Mouse (Mus musculus) intestine, postnatal 0 days (tissue): ENCODE results near the gene Cpt2. TPM values are rescaled to one million over a fixed set of nuclear protein-coding genes. Genes with fewer than 3 reads are reported as not detected.

Experiments
- ATAC-seq: fragments of 200-750 bp; cut with Nextera tagmentation; 2 replicates; pipeline ENCODE4 v1.8.0; 2017; ENCODE audit warnings: mild to moderate bottlenecking, moderate TSS enrichment, moderate library complexity
- H3K27ac ChIP-seq: fragments of 300-500 bp; sonication (generic); 2 replicates; pipeline ENCODE4 v1.5.1; 2014; ENCODE audit warnings: mild to moderate bottlenecking, low read depth, low read length, moderate library complexity
- H3K27me3 ChIP-seq: fragments of 300-500 bp; sonication (generic); replicated peaks from 2 replicates; pipeline ENCODE4 v1.6.1; 2014; ENCODE audit warnings: low read length, mixed read lengths; ENCODE audit not compliant: control insufficient read depth, insufficient read depth
- H3K36me3 ChIP-seq: fragments of 300-500 bp; sonication (generic); 2 replicates; pipeline ENCODE4 v1.6.1; 2014; ENCODE audit warnings: mild to moderate bottlenecking, moderate library complexity; ENCODE audit not compliant: control insufficient read depth, insufficient read depth
- H3K4me1 ChIP-seq: fragments of 300-500 bp; sonication (generic); replicated peaks from 2 replicates; pipeline ENCODE4 v1.6.1; 2014; ENCODE audit warnings: antibody characterized with exemption, low read length, mixed read lengths; ENCODE audit not compliant: control insufficient read depth, insufficient read depth
- H3K4me2 ChIP-seq: fragments of 300-500 bp; sonication (generic); replicated peaks from 2 replicates; pipeline ENCODE4 v1.6.1; 2014; ENCODE audit warnings: low read depth, mild to moderate bottlenecking, moderate library complexity
- H3K4me3 ChIP-seq: fragments of 300-500 bp; sonication (generic); 2 replicates; pipeline ENCODE4 v1.5.1; 2014; ENCODE audit warnings: low read depth, low read length
- H3K9ac ChIP-seq: fragments of 300-500 bp; sonication (generic); 2 replicates; pipeline ENCODE4 v1.6.1; 2014; ENCODE audit warnings: mild to moderate bottlenecking, low read depth, low read length
- H3K9me3 ChIP-seq: fragments of 300-500 bp; sonication (generic); 2 replicates; pipeline ENCODE4 v1.6.1; 2016; ENCODE audit warnings: mixed run types; ENCODE audit not compliant: control insufficient read depth
- CTCF ChIP-seq: sonication (generic); IDR thresholded peaks from 2 replicates; pipeline ENCODE4 v1.5.1; 2016; ENCODE audit warnings: low read depth, mild to moderate bottlenecking, control low read depth, antibody characterized with exemption, moderate library complexity
- WGBS: fragments of 180-500 bp; shearing (Covaris S2); extraction: QIAGEN DNeasy Blood & Tissue Kit; methylation state at CpG from one replicate; pipeline ENCODE4 v1.1.7; 2014; 5-methylcytosine and 5-hydroxymethylcytosine counted together
- polyA plus RNA-seq: library from polyadenylated mRNA; unstranded; fragments of >200 nt; fragmentation: Nextera tagmentation; extraction: Ambion mirVana; gene quantifications from 2 replicates; pipeline ENCODE4 v1.2.1, GENCODE M21; 2015

The Cpt2 gene
- polyA plus RNA-seq, 1 experiment from 2014 or later, result 128 TPM

GRCm38 (mm10) chr4:107962044-107962732 lies 38.8 kb upstream of the Cpt2 start:
- no peak for TF ChIP-seq CTCF
- ATAC-seq, result 0 out of 2 replicates have a peak, but pooled peaks have one; percentile 25
- H3K4me2 ChIP-seq, result no peak overlapping the region
- no peaks in the 10 kb centered on the region for H3K36me3 ChIP-seq
- WGBS, result 57% methylated on average over 11 of the region's 11 CpGs
- H3K4me1 ChIP-seq, result no peaks in the 10 kb centered on the region
- H3K9ac ChIP-seq, result no peak overlapping the region
- H3K9me3 ChIP-seq, result no peaks in the 10 kb centered on the region
- no peaks in the 10 kb centered on the region for H3K27me3 ChIP-seq
- H3K4me3 ChIP-seq, result no peak overlapping the region
- no peak overlapping the region for H3K27ac ChIP-seq

- WGBS, result 85% methylated on average over 7 of the region's 7 CpGs
- no peak overlapping the region for H3K4me2 ChIP-seq
- TF ChIP-seq CTCF, result no peak
- no peaks in the 10 kb centered on the region for H3K27me3 ChIP-seq
- no peaks in the 10 kb centered on the region for H3K9me3 ChIP-seq
- no peak overlapping the region for H3K27ac ChIP-seq
- no peak overlapping the region for H3K4me3 ChIP-seq
- no peaks in the 10 kb centered on the region for H3K36me3 ChIP-seq
- no peak overlapping the region for H3K9ac ChIP-seq
- no peaks in the 10 kb centered on the region for H3K4me1 ChIP-seq
- no peak for ATAC-seq
These were observed 35.1 kb upstream of the Cpt2 start for GRCm38 (mm10) chr4:107958487-107958886.

GRCm38 (mm10) chr4:107955691-107956090 lies 32.3 kb upstream of the Cpt2 start:
- 67% methylated on average over 5 of the region's 5 CpGs for WGBS
- Histone ChIP-seq H3K9ac (no peak overlapping the region), H3K27me3 (no peaks in the 10 kb centered on the region), H3K9me3 (no peaks in the 10 kb centered on the region), H3K4me2 (no peak overlapping the region), H3K36me3 (no peaks in the 10 kb centered on the region), H3K27ac (no peak overlapping the region), H3K4me1 (no peaks in the 10 kb centered on the region), H3K4me3 (no peak overlapping the region)
- TF ChIP-seq CTCF, result no peak
- no peak for ATAC-seq

GRCm38 (mm10) chr4:107952845-107953244 lies 29.4 kb upstream of the Cpt2 start:
- Histone ChIP-seq H3K27ac (no peak overlapping the region), H3K9ac (no peak overlapping the region), H3K4me1 (no peaks in the 10 kb centered on the region), H3K4me3 (no peak overlapping the region), H3K27me3 (no peaks in the 10 kb centered on the region), H3K36me3 (no peaks in the 10 kb centered on the region), H3K9me3 (no peaks in the 10 kb centered on the region), H3K4me2 (no peak overlapping the region)
- no peak for ATAC-seq
- peak; percentile 57 for TF ChIP-seq CTCF

- H3K4me2 ChIP-seq, result no peak overlapping the region
- no peak for TF ChIP-seq CTCF
- no peaks in the 10 kb centered on the region for H3K27me3 ChIP-seq
- 59% methylated on average over 4 of the region's 4 CpGs for WGBS
- no peak overlapping the region for H3K27ac ChIP-seq
- no peaks in the 10 kb centered on the region for H3K36me3 ChIP-seq
- no peaks in the 10 kb centered on the region for H3K9me3 ChIP-seq
- no peaks in the 10 kb centered on the region for H3K4me1 ChIP-seq
- no peak overlapping the region for H3K4me3 ChIP-seq
- no peak for ATAC-seq
- H3K9ac ChIP-seq, result no peak overlapping the region
These were observed 26.5 kb upstream of the Cpt2 start for GRCm38 (mm10) chr4:107949918-107950317.

GRCm38 (mm10) chr4:107944141-107944540 lies 20.7 kb upstream of the Cpt2 start:
- ATAC-seq, result no peak
- no peak overlapping the region for H3K4me3 ChIP-seq
- WGBS, result 89% methylated on average over 2 of the region's 2 CpGs
- no peaks in the 10 kb centered on the region for H3K4me1 ChIP-seq
- H3K27me3 ChIP-seq, result no peaks in the 10 kb centered on the region
- no peaks in the 10 kb centered on the region for H3K9me3 ChIP-seq
- no peaks in the 10 kb centered on the region for H3K36me3 ChIP-seq
- H3K9ac ChIP-seq, result no peak overlapping the region
- no peak overlapping the region for H3K4me2 ChIP-seq
- TF ChIP-seq CTCF, result no peak
- no peak overlapping the region for H3K27ac ChIP-seq
